Mouse (Mus musculus) embryonic facial prominence, embryonic 11.5 days (tissue): ENCODE data around the gene Dnhd1. TPM values are rescaled to one million over a fixed set of nuclear protein-coding genes. Genes with fewer than 3 reads are reported as not detected.
A peak's percentile ranks its signal among the peaks of the same experiment; 100 is the strongest.

Source experiments
- ATAC-seq: fragments of 200-750 bp; cut with Nextera tagmentation; replicated peaks from 2 replicates; pipeline ENCODE4 v1.8.0; 2017; ENCODE audit warnings: low read depth; ENCODE audit not compliant: insufficient number of reproducible peaks, low FRiP score, low TSS enrichment
- DNase-seq: peaks from one replicate; pipeline ENCODE4 v3.0.0-alpha.2; 2015; ENCODE audit warnings: low spot score
- H3K27ac ChIP-seq: fragments of 300-500 bp; sonication (generic); replicated peaks from 2 replicates; pipeline ENCODE4 v1.5.1; 2014; ENCODE audit warnings: mild to moderate bottlenecking, low read depth, low read length, control low read depth
- H3K27me3 ChIP-seq: fragments of 300-500 bp; sonication (generic); 2 replicates; pipeline ENCODE4 v1.6.1; 2014; ENCODE audit warnings: mild to moderate bottlenecking, low read length, moderate library complexity, mixed read lengths; ENCODE audit not compliant: control insufficient read depth, insufficient read depth
- H3K36me3 ChIP-seq: fragments of 300-500 bp; sonication (generic); replicated peaks from 2 replicates; pipeline ENCODE4 v1.6.1; 2014; ENCODE audit warnings: low read depth, mild to moderate bottlenecking, low read length, moderate library complexity, mixed read lengths; ENCODE audit not compliant: control insufficient read depth, insufficient read depth
- H3K4me1 ChIP-seq: fragments of 300-500 bp; sonication (generic); 2 replicates; pipeline ENCODE4 v1.6.1; 2014; ENCODE audit warnings: low read length, mixed read lengths; ENCODE audit not compliant: control insufficient read depth, insufficient read depth
- H3K4me2 ChIP-seq: fragments of 300-500 bp; sonication (generic); 2 replicates; pipeline ENCODE4 v1.6.1; 2014; ENCODE audit warnings: low read depth, mild to moderate bottlenecking, control low read depth, low read length, moderate library complexity
- H3K4me3 ChIP-seq: fragments of 300-500 bp; sonication (generic); 2 replicates; pipeline ENCODE4 v1.5.1; 2014; ENCODE audit warnings: low read depth, low read length, control low read depth
- H3K9ac ChIP-seq: fragments of 300-500 bp; sonication (generic); replicated peaks from 2 replicates; pipeline ENCODE4 v1.6.1; 2014; ENCODE audit warnings: mild to moderate bottlenecking, control low read depth, low read length
- H3K9me3 ChIP-seq: fragments of 300-500 bp; sonication (generic); replicated peaks from 2 replicates; pipeline ENCODE4 v1.6.1; 2016; ENCODE audit warnings: mild to moderate bottlenecking, low read length, inconsistent platforms, mixed read lengths; ENCODE audit not compliant: control insufficient read depth
- WGBS: fragments of 180-500 bp; shearing (Covaris S2); extraction: QIAGEN DNeasy Blood & Tissue Kit; methylation state at CpG from one replicate; pipeline ENCODE4 v1.1.7; 2014; 5-methylcytosine and 5-hydroxymethylcytosine counted together
- polyA plus RNA-seq: library from polyadenylated mRNA; unstranded; fragments of >200 nt; fragmentation: Nextera tagmentation; extraction: Ambion mirVana; gene quantifications from 2 replicates; pipeline ENCODE4 v1.2.1, GENCODE M21; 2014

Dnhd1 gene
- polyA plus RNA-seq, 1 experiment from 2014 or later, result 1.4 TPM

DNA sequence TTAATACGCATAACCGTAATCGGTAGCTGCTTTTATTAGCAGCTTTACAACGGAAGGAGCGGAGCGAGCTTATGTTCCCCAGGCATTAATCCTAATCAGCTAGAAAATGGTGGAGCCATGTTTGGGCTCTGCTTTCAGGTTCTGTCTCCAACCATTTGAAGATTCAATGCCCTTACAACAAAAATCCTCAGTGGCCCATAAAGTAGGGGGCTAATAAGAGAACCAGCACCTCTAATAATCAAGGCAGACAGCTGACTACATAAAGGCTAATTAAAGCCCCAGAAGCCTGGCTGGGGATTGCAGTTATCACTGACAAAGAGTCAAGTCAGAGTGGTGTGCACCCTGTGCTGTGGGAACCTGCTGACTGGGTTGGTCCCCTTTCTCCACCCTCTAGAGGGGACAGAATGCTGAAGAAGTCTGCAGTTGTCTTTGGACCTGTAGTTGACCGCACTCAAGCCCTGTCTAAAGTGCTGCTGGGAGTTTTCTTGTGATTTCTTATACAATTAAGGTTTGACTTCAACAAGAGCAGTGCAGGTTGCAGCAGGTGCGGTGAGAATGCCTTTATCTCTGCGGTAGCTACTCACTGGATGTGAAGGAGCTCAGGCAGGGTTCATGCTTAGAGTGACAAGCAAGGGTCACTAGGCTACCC, 16.2 kb upstream of the Dnhd1 start:
- WGBS, result 58% methylated on average over 9 of the region's 9 CpGs
- H3K36me3 ChIP-seq, result no peaks in the 10 kb centered on the region; the same call in 1 of the 2 replicates
- no peak overlapping the region for H3K9ac ChIP-seq
- H3K4me3 ChIP-seq, result no peak overlapping the region
- H3K27me3 ChIP-seq, result no peaks in the 10 kb centered on the region
- H3K27ac ChIP-seq, result no peak overlapping the region
- no peaks in the 10 kb centered on the region for H3K9me3 ChIP-seq
- no peak overlapping the region; the same call in 1 of the 2 replicates for H3K4me2 ChIP-seq
- DNase-seq, result no peak
- ATAC-seq, result no peak
- H3K4me1 ChIP-seq, result no peaks in the 10 kb centered on the region; the same call in 1 of the 2 replicates

DNA sequence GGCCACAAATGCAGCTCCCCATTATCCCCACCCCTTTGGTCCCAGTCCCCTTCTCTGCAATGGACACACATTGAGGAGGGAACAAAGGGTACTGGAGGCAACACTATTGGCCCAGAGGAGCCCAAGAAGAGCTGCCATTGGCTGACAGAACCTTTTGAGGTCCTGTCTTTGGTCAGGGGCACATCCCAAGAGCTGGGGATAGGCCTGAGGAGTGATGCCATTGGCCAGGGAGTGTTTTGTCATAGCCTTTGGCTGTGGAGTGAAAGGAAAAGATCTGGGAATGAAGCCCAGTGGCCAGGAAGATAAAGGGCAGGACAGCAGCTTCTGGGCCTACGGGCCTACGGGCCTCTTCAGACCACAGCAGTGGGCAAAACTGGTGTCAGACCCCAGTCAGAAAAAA, 14.9 kb upstream of the Dnhd1 start:
- no peaks in the 10 kb centered on the region for H3K9me3 ChIP-seq
- WGBS, result 87% methylated on average over 2 of the region's 2 CpGs
- no peaks in the 10 kb centered on the region; the same call in 1 of the 2 replicates for H3K4me1 ChIP-seq
- no peak overlapping the region for H3K4me2 ChIP-seq
- DNase-seq, result no peak
- ATAC-seq, result no peak
- H3K4me3 ChIP-seq, result no peak overlapping the region
- no peaks in the 10 kb centered on the region for H3K27me3 ChIP-seq
- no peak overlapping the region for H3K9ac ChIP-seq
- H3K27ac ChIP-seq, result no peak overlapping the region
- no peaks in the 10 kb centered on the region; the same call in 1 of the 2 replicates for H3K36me3 ChIP-seq

DNA sequence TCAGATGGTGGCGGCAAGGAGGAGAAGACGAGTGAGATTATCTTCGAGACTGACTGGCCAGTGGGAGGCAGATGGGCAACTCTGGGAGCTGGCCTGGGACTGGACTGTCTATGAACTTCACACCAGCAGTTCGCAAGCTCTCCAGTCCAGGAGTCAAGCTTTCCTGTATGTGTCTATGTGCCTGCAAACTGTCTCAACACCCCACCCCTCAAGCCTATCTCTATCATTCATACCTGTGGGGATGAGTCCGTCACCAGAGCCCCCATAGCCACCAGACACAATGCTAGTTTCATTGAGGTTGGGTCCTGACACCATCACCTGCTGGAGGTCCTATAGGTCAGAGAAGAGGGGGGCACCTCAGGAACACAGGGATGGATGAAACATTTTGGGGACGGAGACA, 11.9 kb upstream of the Dnhd1 start:
- WGBS, result 97% methylated on average over 6 of the region's 6 CpGs
- DNase-seq, result no peak
- H3K4me3 ChIP-seq, result no peak overlapping the region
- H3K9me3 ChIP-seq, result no peaks in the 10 kb centered on the region
- H3K4me2 ChIP-seq, result no peak overlapping the region
- no peaks in the 10 kb centered on the region for H3K27me3 ChIP-seq
- no peak for ATAC-seq
- peaks cover 2% of the 10 kb centered on the region; the same call in 1 of the 2 replicates for H3K36me3 ChIP-seq
- H3K27ac ChIP-seq, result no peak overlapping the region
- H3K9ac ChIP-seq, result no peak overlapping the region
- peaks cover 2% of the 10 kb centered on the region; the same call in 1 of the 2 replicates for H3K4me1 ChIP-seq

DNA sequence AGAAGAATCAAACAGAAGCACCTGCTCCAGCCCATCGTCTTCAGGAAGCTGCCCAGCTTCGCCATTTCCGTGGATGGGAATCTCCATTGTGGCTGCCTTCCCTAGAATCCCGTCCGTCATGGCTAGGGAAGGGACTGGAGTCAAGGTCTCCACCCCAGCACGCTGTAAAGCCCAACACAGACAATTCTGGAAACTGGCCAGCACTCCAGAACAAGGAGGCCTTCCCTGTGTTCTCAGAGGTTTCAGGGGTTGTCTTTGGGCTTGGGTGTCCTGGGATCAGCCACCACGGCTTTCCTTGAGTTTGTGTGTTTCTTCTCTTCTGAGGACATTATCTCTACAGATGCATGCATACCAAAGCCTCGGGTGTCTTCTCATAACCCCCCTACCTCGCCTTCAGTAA, 11.3 kb upstream of the Dnhd1 start:
- Histone ChIP-seq H3K4me2 (peak overlapping the region; percentile 87), H3K27ac (no peak overlapping the region), H3K4me3 (peak overlapping the region; percentile 80), H3K27me3 (no peaks in the 10 kb centered on the region), H3K4me1 (peaks cover 2% of the 10 kb centered on the region; the same call in 1 of the 2 replicates), H3K9ac (peak overlapping the region; percentile 84), H3K9me3 (no peaks in the 10 kb centered on the region), H3K36me3 (peaks cover 2% of the 10 kb centered on the region; the same call in 1 of the 2 replicates)
- 76% methylated on average over 9 of the region's 9 CpGs for WGBS
- ATAC-seq (no peak), DNase-seq (no peak)

DNA sequence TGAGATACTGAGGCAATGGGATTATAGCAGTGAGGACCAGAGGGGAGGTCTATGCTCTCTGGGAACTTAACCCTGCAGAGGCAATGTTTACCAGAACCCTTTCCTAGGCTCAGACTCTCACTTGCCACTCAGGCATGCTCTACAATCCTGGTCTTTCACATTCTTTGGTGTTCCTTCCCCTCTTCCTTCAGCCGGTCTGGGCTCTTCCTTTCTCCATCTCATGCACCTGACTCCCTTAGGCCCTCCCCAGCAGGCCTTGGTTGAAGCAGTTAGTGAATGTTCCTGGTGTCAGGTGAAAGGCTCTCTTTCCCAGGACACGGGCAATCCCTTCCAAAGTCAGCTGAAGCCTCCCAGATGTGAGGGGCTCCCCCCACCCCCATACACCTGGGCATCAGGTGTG, 10.9 kb upstream of the Dnhd1 start, which contains the start of gene Timm10b:
Gene Timm10b, plus strand, starts transcription at position 301 of the 400 bp plus-strand sequence.
- ATAC-seq (peak; percentile 5), DNase-seq (no peak)
- Histone ChIP-seq H3K9ac (peak within 1 kb of the TSS; percentile 84), H3K36me3 (peaks cover 2% of the 10 kb centered on the region; the same call in 1 of the 2 replicates), H3K4me3 (peak within 1 kb of the TSS; percentile 80), H3K4me2 (peak within 1 kb of the TSS; percentile 91), H3K27me3 (no peaks in the 10 kb centered on the region), H3K27ac (peak within 1 kb of the TSS; percentile 47; the same call in 1 of the 2 replicates), H3K4me1 (peaks cover 2% of the 10 kb centered on the region; the same call in 1 of the 2 replicates), H3K9me3 (no peaks in the 10 kb centered on the region)
- 7% methylated on average over 2 of the region's 2 CpGs for WGBS

DNA sequence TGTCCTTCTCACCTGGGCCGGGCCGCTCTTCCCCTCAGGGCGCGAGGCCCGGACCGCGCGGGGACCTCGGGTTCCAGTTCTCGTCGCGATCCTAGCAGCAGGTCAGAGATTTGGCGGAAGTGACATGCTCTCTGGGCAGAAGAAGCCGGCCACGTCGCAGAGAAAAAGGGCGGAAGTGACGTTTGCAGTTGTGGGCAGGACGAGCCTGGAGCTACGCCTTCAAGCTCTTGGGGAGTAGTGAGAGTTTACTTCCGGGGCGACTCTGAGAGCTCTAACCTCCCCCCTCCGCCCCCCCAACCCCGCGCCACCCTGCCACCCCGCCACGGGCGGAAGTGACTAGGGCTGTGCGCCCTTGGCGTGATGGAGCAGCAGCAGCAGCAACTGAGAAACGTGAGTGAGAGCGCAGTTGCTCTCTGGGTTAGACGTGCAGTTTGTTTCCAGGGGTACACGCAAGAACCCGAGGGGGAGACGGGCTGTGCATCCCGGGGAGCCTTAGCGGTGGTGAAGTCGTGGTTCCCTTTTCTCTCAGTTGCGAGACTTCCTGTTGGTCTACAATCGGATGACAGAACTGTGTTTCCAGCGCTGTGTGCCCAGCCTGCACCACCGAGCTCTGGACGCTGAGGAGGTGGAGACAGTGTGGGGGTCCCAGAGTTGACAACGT, 10.3 kb upstream of the Dnhd1 start, which contains the start of the genes Arfip2 and Gm45799:
Gene Arfip2, minus strand, starts transcription at position 184 of the 661 bp plus-strand sequence.
Gene Gm45799, plus strand, starts transcription at position 320 of the 661 bp plus-strand sequence.
- ATAC-seq (peak; percentile 94), DNase-seq (peak; percentile 100)
- Histone ChIP-seq H3K9ac (peak within 1 kb of the TSS; percentile 84), H3K27ac (peak within 1 kb of the TSS; percentile 47; the same call in 1 of the 2 replicates), H3K27me3 (no peaks in the 10 kb centered on the region), H3K4me3 (peak within 1 kb of the TSS; percentile 80), H3K9me3 (no peaks in the 10 kb centered on the region), H3K4me1 (peaks cover 2% of the 10 kb centered on the region; the same call in 1 of the 2 replicates), H3K4me2 (peak within 1 kb of the TSS; percentile 91), H3K36me3 (peaks cover 2% of the 10 kb centered on the region; the same call in 1 of the 2 replicates)
- WGBS, result under 1% methylated on average over 43 of the region's 45 CpGs

DNA sequence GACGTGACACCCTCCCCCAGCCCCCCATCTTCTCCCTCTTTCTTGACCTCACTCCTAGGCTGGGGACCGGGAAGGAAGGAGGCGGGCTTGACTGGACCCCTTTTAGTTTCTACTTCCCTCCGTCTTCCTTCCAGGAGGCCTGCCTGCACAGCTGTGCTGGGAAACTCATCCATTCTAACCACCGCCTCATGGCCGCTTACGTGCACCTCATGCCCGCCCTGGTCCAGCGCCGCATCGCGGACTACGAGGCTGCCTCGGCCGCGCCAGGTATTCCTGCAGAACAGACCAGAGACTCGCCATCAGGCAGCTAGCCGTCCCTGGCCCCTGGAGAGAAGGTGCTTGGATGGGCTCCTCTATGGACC, 9.8 kb upstream of the Dnhd1 start:
- H3K27me3 ChIP-seq, result no peaks in the 10 kb centered on the region
- under 1% methylated on average over 18 of the region's 18 CpGs for WGBS
- DNase-seq, result no peak

More for the DNA sequence above, 9.8 kb upstream of the Dnhd1 start:
- no peak; the same call in none of the 2 replicates for ATAC-seq
- Histone ChIP-seq H3K9me3 (no peaks in the 10 kb centered on the region), H3K36me3 (peaks cover 2% of the 10 kb centered on the region; the same call in 1 of the 2 replicates), H3K4me1 (peaks cover 2% of the 10 kb centered on the region; the same call in 1 of the 2 replicates), H3K4me3 (peak overlapping the region; percentile 80), H3K9ac (peak overlapping the region; percentile 84), H3K27ac (peak overlapping the region; percentile 47; the same call in 1 of the 2 replicates), H3K4me2 (peak overlapping the region; percentile 91)
